Mouse (Mus musculus) liver, adult 2 months (tissue): ENCODE measurements around the gene Itgae. TPM values are rescaled to one million over a fixed set of nuclear protein-coding genes. Genes with fewer than 3 reads are reported as not detected.

Experiments used
- DNase-seq: peaks from one replicate; pipeline ENCODE4 v3.0.0-alpha.2; 2011; ENCODE audit warnings: low read depth, low spot score; ENCODE audit errors: extremely low read depth
- H3K27ac ChIP-seq: fragments of 200-500 bp; replicated peaks from 2 replicates; pipeline ENCODE4 v1.5.1; 2012; ENCODE audit warnings: low read depth, mild to moderate bottlenecking, control low read depth, inconsistent platforms, low read length; ENCODE audit not compliant: insufficient read depth
- H3K27me3 ChIP-seq: fragments of 200-500 bp; 2 replicates; pipeline ENCODE4 v1.6.1; 2012; ENCODE audit warnings: mild to moderate bottlenecking, moderate library complexity, low read length, inconsistent platforms; ENCODE audit not compliant: control insufficient read depth, insufficient read depth
- H3K36me3 ChIP-seq: fragments of 200-500 bp; 2 replicates; pipeline ENCODE4 v1.6.1; 2012; ENCODE audit warnings: low read length, inconsistent platforms; ENCODE audit not compliant: control insufficient read depth, insufficient read depth
- H3K4me1 ChIP-seq: fragments of 200-500 bp; 2 replicates; pipeline ENCODE4 v1.6.1; 2011; ENCODE audit warnings: low read length; ENCODE audit not compliant: control insufficient read depth, insufficient read depth
- H3K4me3 ChIP-seq: fragments of 200-500 bp; 2 replicates; pipeline ENCODE4 v1.5.1; 2011; ENCODE audit warnings: low read depth, mild to moderate bottlenecking, control low read depth, low read length, moderate library complexity; ENCODE audit not compliant: insufficient read depth
- H3K79me2 ChIP-seq: fragments of 200-500 bp; 2 replicates; pipeline ENCODE4 v1.6.1; 2012; ENCODE audit warnings: inconsistent platforms, mild to moderate bottlenecking, low read length, moderate library complexity; ENCODE audit not compliant: control insufficient read depth, insufficient read depth
- H3K9ac ChIP-seq: fragments of 200-500 bp; 2 replicates; pipeline ENCODE4 v1.6.1; 2012; ENCODE audit warnings: low read depth, mild to moderate bottlenecking, control low read depth, inconsistent platforms, low read length
- CTCF ChIP-seq: fragments of 200-500 bp; IDR thresholded peaks from 2 replicates; pipeline ENCODE4 v1.5.1; 2011; ENCODE audit warnings: low read depth, low read length, control low read depth
- POLR2A ChIP-seq: fragments of 200-500 bp; IDR thresholded peaks from 2 replicates; pipeline ENCODE4 v1.6.1; 2011; ENCODE audit warnings: low read length, control low read depth; ENCODE audit not compliant: insufficient read depth; ENCODE audit errors: extremely low read depth
- WGBS: fragments of 180-500 bp; shearing (Covaris S2); methylation state at CpG from one replicate; pipeline ENCODE4 v1.1.7; 2018; 5-methylcytosine and 5-hydroxymethylcytosine counted together
- polyA plus RNA-seq: library from polyadenylated mRNA; depleted of rRNA; stranded (reverse); fragments of >200 nt; gene quantifications from 2 replicates; pipeline ENCODE4 v1.2.3, GENCODE M21; 2012; rRNA removed
- total RNA-seq: library from RNA; depleted of rRNA; stranded (reverse); fragments of >200 nt; gene quantifications from 2 replicates; pipeline ENCODE4 v1.2.3, GENCODE M21; 2014; rRNA removed

Itgae gene
- total and polyA plus RNA-seq, 2 experiments = 0.17 to 0.18 TPM

GRCm38 (mm10) chr11:73185872-73186615 lies 95.7 kb downstream of the Itgae start:
- H3K36me3 ChIP-seq = peaks cover 28% of the 10 kb centered on the region; the same call in 1 of the 2 replicates
- DNase-seq = no peak
- no peaks in the 10 kb centered on the region for H3K4me1 ChIP-seq
- H3K27me3 ChIP-seq = no peaks in the 10 kb centered on the region
- TF ChIP-seq CTCF (no peak), POLR2A (no peak)
- no peak overlapping the region for H3K27ac ChIP-seq
- WGBS = 89% methylated on average over 10 of the region's 10 CpGs
- H3K9ac ChIP-seq = no peak overlapping the region
- H3K79me2 ChIP-seq = no peaks in the 10 kb centered on the region
- H3K4me3 ChIP-seq = no peak overlapping the region

DNA sequence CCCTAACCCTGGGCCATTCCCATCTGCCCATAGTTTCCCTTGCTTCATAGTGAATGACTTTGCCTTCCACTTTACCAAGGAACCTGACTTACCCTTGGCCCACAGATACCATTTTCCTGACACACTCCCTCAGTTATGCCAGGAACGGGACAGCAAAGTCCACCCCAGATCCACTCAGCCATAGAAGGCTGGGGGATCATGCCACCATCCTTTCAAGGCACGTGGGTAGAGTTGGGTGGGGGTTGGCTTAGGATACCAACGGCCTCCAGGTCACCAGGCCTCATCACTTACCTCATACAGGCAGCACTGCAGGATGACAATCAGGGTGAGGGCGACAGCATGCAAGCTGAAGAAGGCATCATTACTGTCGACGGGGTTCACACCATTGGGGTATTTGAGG lies 96.8 kb downstream of the Itgae start:
- 91% methylated on average over 6 of the region's 6 CpGs for WGBS
- no peak overlapping the region for H3K27ac ChIP-seq
- H3K4me3 ChIP-seq = no peak overlapping the region
- no peak overlapping the region for H3K9ac ChIP-seq
- no peak for DNase-seq
- H3K36me3 ChIP-seq = peaks cover 31% of the 10 kb centered on the region; the same call in 1 of the 2 replicates
- H3K79me2 ChIP-seq = no peaks in the 10 kb centered on the region
- no peaks in the 10 kb centered on the region for H3K27me3 ChIP-seq
- TF ChIP-seq CTCF = no peak
- TF ChIP-seq POLR2A = no peak
- no peaks in the 10 kb centered on the region for H3K4me1 ChIP-seq

- Histone ChIP-seq H3K9ac (no peak overlapping the region), H3K4me3 (no peak overlapping the region), H3K27ac (no peak overlapping the region), H3K36me3 (peaks cover 24% of the 10 kb centered on the region; the same call in 1 of the 2 replicates), H3K27me3 (no peaks in the 10 kb centered on the region), H3K79me2 (no peaks in the 10 kb centered on the region), H3K4me1 (no peaks in the 10 kb centered on the region)
- WGBS = 78% methylated on average over 6 of the region's 6 CpGs
- no peak for TF ChIP-seq CTCF
- TF ChIP-seq POLR2A = no peak
- no peak for DNase-seq
Observed at GRCm38 (mm10) chr11:73193047-73193446, 102.7 kb downstream of the Itgae start.

DNA sequence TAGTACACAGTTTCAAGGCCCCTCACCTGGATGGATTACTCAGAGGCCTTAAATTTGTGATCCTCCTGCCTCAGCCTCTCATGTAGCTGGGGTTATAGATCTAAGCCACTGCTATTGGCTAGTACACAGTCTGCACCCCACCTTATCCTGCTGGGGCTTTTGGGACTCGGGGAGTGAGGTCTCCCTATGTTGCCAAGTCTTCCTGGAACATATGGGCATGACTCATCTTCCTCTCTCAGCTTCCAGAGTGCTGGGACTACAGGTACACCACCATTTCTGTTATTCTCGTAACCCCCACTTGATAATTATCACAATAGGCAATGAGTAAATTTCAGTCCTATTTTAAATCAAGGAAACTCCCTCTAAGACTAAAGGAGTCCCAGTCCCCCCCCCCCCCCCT lies 104.1 kb downstream of the Itgae start:
- no peaks in the 10 kb centered on the region for H3K4me1 ChIP-seq
- H3K4me3 ChIP-seq = no peak overlapping the region
- no peak for TF ChIP-seq POLR2A
- TF ChIP-seq CTCF = no peak
- no peaks in the 10 kb centered on the region for H3K27me3 ChIP-seq
- H3K9ac ChIP-seq = no peak overlapping the region
- WGBS = 85% methylated on average over 2 of the region's 2 CpGs
- peaks cover 18% of the 10 kb centered on the region; the same call in 1 of the 2 replicates for H3K36me3 ChIP-seq
- H3K27ac ChIP-seq = no peak overlapping the region
- H3K79me2 ChIP-seq = no peaks in the 10 kb centered on the region; the same call in 1 of the 2 replicates
- no peak for DNase-seq

Other genes with a start within 250 kb of the Itgae start
- 0.46 and 1.3 TPM in 2 replicates for gene Atp2a3, start 129.4 kb upstream of the Itgae start, total RNA-seq
- 1.8 and 2.8 TPM in 2 replicates for gene Atp2a3, start 129.4 kb upstream of the Itgae start, polyA plus RNA-seq
- gene P2rx1, start 91.5 kb upstream of the Itgae start, total RNA-seq = 0.28 and 0.34 TPM in 2 replicates
- gene P2rx1, start 91.5 kb upstream of the Itgae start, polyA plus RNA-seq = 0.11 and 0.12 TPM in 2 replicates
- gene Camkk1, start 71.6 kb upstream of the Itgae start, total RNA-seq = 0.28 and 0.54 TPM in 2 replicates
- gene Camkk1, start 71.6 kb upstream of the Itgae start, polyA plus RNA-seq = 0.12 and 0.24 TPM in 2 replicates
- gene Ncbp3, start 42.8 kb upstream of the Itgae start, total RNA-seq = 3.7 and 3.8 TPM in 2 replicates
- 1.3 TPM in 2 replicates for gene Ncbp3, start 42.8 kb upstream of the Itgae start, polyA plus RNA-seq
- gene Haspin, start 47.7 kb downstream of the Itgae start, total RNA-seq = 0.55 and 0.60 TPM in 2 replicates
- gene Haspin, start 47.7 kb downstream of the Itgae start, polyA plus RNA-seq = 0.12 and 0.26 TPM in 2 replicates
- 0.09 TPM in 1 of 2 replicates, not detected in the other for gene P2rx5, start 69.8 kb downstream of the Itgae start, total RNA-seq
- gene P2rx5, start 69.8 kb downstream of the Itgae start, polyA plus RNA-seq = 0.06 TPM in 1 of 2 replicates, not detected in the other
- gene Emc6, start 86.5 kb downstream of the Itgae start, total RNA-seq = 80.9 and 90.9 TPM in 2 replicates
- 63.8 and 74.6 TPM in 2 replicates for gene Emc6, start 86.5 kb downstream of the Itgae start, polyA plus RNA-seq
- gene Tax1bp3, start 86.5 kb downstream of the Itgae start, total RNA-seq = 11.5 and 13.2 TPM in 2 replicates
- 16.6 and 19.4 TPM in 2 replicates for gene Tax1bp3, start 86.5 kb downstream of the Itgae start, polyA plus RNA-seq
- gene Ctns, start 108.5 kb downstream of the Itgae start, total RNA-seq = 11.5 and 15.6 TPM in 2 replicates
- 13.1 and 16.6 TPM in 2 replicates for gene Ctns, start 108.5 kb downstream of the Itgae start, polyA plus RNA-seq
- gene Shpk, start 108.9 kb downstream of the Itgae start, total RNA-seq = 38.3 and 38.6 TPM in 2 replicates
- 43.5 and 44.5 TPM in 2 replicates for gene Shpk, start 108.9 kb downstream of the Itgae start, polyA plus RNA-seq
- 0.18 and 0.20 TPM in 2 replicates for gene Trpv1, start 143.7 kb downstream of the Itgae start, total RNA-seq
- 0.06 and 0.28 TPM in 2 replicates for gene Trpv1, start 143.7 kb downstream of the Itgae start, polyA plus RNA-seq
- under 0.01 TPM in 2 replicates for gene Trpv3, start 176.8 kb downstream of the Itgae start, total RNA-seq
- gene Trpv3, start 176.8 kb downstream of the Itgae start, polyA plus RNA-seq = 0.01 TPM in 2 replicates
- 32.8 and 40.2 TPM in 2 replicates for gene Aspa, start 239.0 kb downstream of the Itgae start, total RNA-seq
- gene Aspa, start 239.0 kb downstream of the Itgae start, polyA plus RNA-seq = 3.2 and 4.2 TPM in 2 replicates
- gene Gm49340, start 239.2 kb downstream of the Itgae start, total RNA-seq = 0.18 and 0.27 TPM in 2 replicates
- gene Gm49340, start 239.2 kb downstream of the Itgae start, polyA plus RNA-seq = 0.23 TPM in 1 of 2 replicates, not detected in the other
- 5.1 and 5.9 TPM in 2 replicates for gene Spata22, start 239.2 kb downstream of the Itgae start, total RNA-seq
- 0.73 and 0.94 TPM in 2 replicates for gene Spata22, start 239.2 kb downstream of the Itgae start, polyA plus RNA-seq